ENCODE assay signal across 8 mouse cellular contexts in genomic region chr7:138940612-138941461, GRCm38 (mm10). TPM values are rescaled to one million over a fixed set of nuclear protein-coding genes. Genes with fewer than 3 reads are reported as not detected.
DNase-seq lines count a peak whose midpoint lies in the region; ATAC-seq and TF ChIP-seq lines count a peak whose summit lies in the region.

Gene Jakmip3, plus strand, starts transcription at chr7:138940730.

- DNase-seq in kidney, adult 11 months: no peak
- peak; percentile 71 for DNase-seq in cerebellum, adult 11 months
- DNase-seq in ovary, postnatal 14 days (ENCODE audit: low spot score): no peak

- H3K27me3 ChIP-seq in kidney, embryonic 14.5 days (ENCODE audit: control insufficient read depth, insufficient read depth, low read length): peaks cover 52% of the 10 kb centered on the region
- peaks cover 57% of the 10 kb centered on the region for H3K27me3 ChIP-seq in forebrain, embryonic 15.5 days
- H3K27me3 ChIP-seq in intestine, postnatal 0 days (replicated peaks; ENCODE audit: control insufficient read depth, insufficient read depth, low read length): peaks cover 38% of the 10 kb centered on the region
- peaks cover 45% of the 10 kb centered on the region for H3K27me3 ChIP-seq in stomach, embryonic 15.5 days (replicated peaks)

- H3K4me3 ChIP-seq in kidney, embryonic 14.5 days (ENCODE audit: low read length): peak within 1 kb of the TSS; percentile 43
- peak within 1 kb of the TSS; percentile 56 for H3K4me3 ChIP-seq in forebrain, embryonic 15.5 days
- peak within 1 kb of the TSS; percentile 30 for H3K4me3 ChIP-seq in intestine, postnatal 0 days (ENCODE audit: low read depth, low read length)
- H3K4me3 ChIP-seq in stomach, embryonic 15.5 days (replicated peaks): peak within 1 kb of the TSS; percentile 38

- H3K4me1 ChIP-seq in kidney, embryonic 14.5 days (ENCODE audit: control insufficient read depth, insufficient read depth, low read length): peaks cover 10% of the 10 kb centered on the region; the same call in 1 of the 2 replicates
- H3K4me1 ChIP-seq in forebrain, embryonic 15.5 days: peaks cover 14% of the 10 kb centered on the region; the same call in 1 of the 2 replicates
- H3K4me1 ChIP-seq in intestine, postnatal 0 days (replicated peaks; ENCODE audit: control insufficient read depth, insufficient read depth, low read length): no peaks in the 10 kb centered on the region
- H3K4me1 ChIP-seq in stomach, embryonic 15.5 days: peaks cover 6% of the 10 kb centered on the region; the same call in 1 of the 2 replicates

- peak; percentile 46; the same call in 1 of the 2 replicates for ATAC-seq in kidney, embryonic 14.5 days (ENCODE audit: low FRiP score, low TSS enrichment)
- peak; percentile 62 for ATAC-seq in forebrain, embryonic 15.5 days (replicated peaks)
- ATAC-seq in intestine, postnatal 0 days: no peak
- peak; percentile 31; the same call in 1 of the 2 replicates for ATAC-seq in megakaryocyte progenitor cell, adult 5-6 weeks (replicated peaks; ENCODE audit: poor library complexity)
- no peak for ATAC-seq in stomach, embryonic 15.5 days (ENCODE audit: insufficient read depth, low FRiP score, low read depth)

- no peaks in the 10 kb centered on the region for H3K36me3 ChIP-seq in kidney, embryonic 14.5 days (ENCODE audit: control insufficient read depth, insufficient read depth, low read length)
- no peaks in the 10 kb centered on the region for H3K36me3 ChIP-seq in forebrain, embryonic 15.5 days
- H3K36me3 ChIP-seq in intestine, postnatal 0 days (ENCODE audit: control insufficient read depth, insufficient read depth): no peaks in the 10 kb centered on the region
- no peaks in the 10 kb centered on the region for H3K36me3 ChIP-seq in stomach, embryonic 15.5 days

- 1% methylated on average over 78 of the region's 78 CpGs for WGBS in kidney, embryonic 14.5 days
- under 1% methylated on average over 78 of the region's 78 CpGs for WGBS in forebrain, embryonic 15.5 days
- under 1% methylated on average over 78 of the region's 78 CpGs for WGBS in intestine, postnatal 0 days
- WGBS in stomach, embryonic 15.5 days: under 1% methylated on average over 78 of the region's 78 CpGs

- H3K9me3 ChIP-seq in kidney, embryonic 14.5 days (ENCODE audit: control insufficient read depth, low read length): no peaks in the 10 kb centered on the region
- H3K9me3 ChIP-seq in forebrain, embryonic 15.5 days: no peaks in the 10 kb centered on the region
- H3K9me3 ChIP-seq in intestine, postnatal 0 days (ENCODE audit: control insufficient read depth): no peaks in the 10 kb centered on the region
- no peaks in the 10 kb centered on the region for H3K9me3 ChIP-seq in stomach, embryonic 15.5 days

- H3K9ac ChIP-seq in kidney, embryonic 14.5 days (ENCODE audit: low read depth, low read length): peak within 1 kb of the TSS; percentile 18; the same call in 1 of the 2 replicates
- H3K9ac ChIP-seq in forebrain, embryonic 15.5 days (replicated peaks): peak within 1 kb of the TSS; percentile 61
- H3K9ac ChIP-seq in intestine, postnatal 0 days (ENCODE audit: low read depth, low read length): no peak within 1 kb of the TSS
- no peak within 1 kb of the TSS for H3K9ac ChIP-seq in stomach, embryonic 15.5 days

- no peak within 1 kb of the TSS for H3K27ac ChIP-seq in kidney, embryonic 14.5 days (ENCODE audit: low read depth, low read length)
- peak within 1 kb of the TSS; percentile 52; the same call in 1 of the 2 replicates for H3K27ac ChIP-seq in forebrain, embryonic 15.5 days (replicated peaks)
- H3K27ac ChIP-seq in intestine, postnatal 0 days (ENCODE audit: low read depth, low read length): no peak within 1 kb of the TSS
- H3K27ac ChIP-seq in stomach, embryonic 15.5 days: no peak within 1 kb of the TSS

- peak within 1 kb of the TSS; percentile 84 for H3K4me2 ChIP-seq in kidney, embryonic 14.5 days (replicated peaks; ENCODE audit: low read depth, low read length)
- H3K4me2 ChIP-seq in forebrain, embryonic 15.5 days (replicated peaks): peak within 1 kb of the TSS; percentile 77
- H3K4me2 ChIP-seq in intestine, postnatal 0 days (replicated peaks; ENCODE audit: low read depth): peak within 1 kb of the TSS; percentile 52
- peak within 1 kb of the TSS; percentile 63 for H3K4me2 ChIP-seq in stomach, embryonic 15.5 days

- TF ChIP-seq CTCF in intestine, postnatal 0 days (IDR thresholded peaks at IDR 0.05; ENCODE audit: low read depth): no peak

RNA-seq across cellular contexts. Expression of gene Jakmip3, which starts in this region (rescaled TPM):
- polyA plus RNA-seq in kidney, embryonic 14.5 days (2014; fragmentation: Nextera tagmentation; extraction: Ambion mirVana): 0.14 and 0.42 TPM in 2 replicates
- polyA plus RNA-seq in forebrain, embryonic 15.5 days (2015; fragmentation: Nextera tagmentation; extraction: Ambion mirVana): 5.5 and 6.6 TPM in 2 replicates
- 0.14 and 0.16 TPM in 2 replicates for polyA plus RNA-seq in intestine, postnatal 0 days (2015; fragmentation: Nextera tagmentation; extraction: Ambion mirVana)
- not detected in 2 replicates for total RNA-seq in megakaryocyte progenitor cell, adult 5-6 weeks (2015)
- not detected in 2 replicates for total RNA-seq in megakaryocyte progenitor cell, adult 5-6 weeks (2017)
- 0.14 and 0.23 TPM in 2 replicates for polyA plus RNA-seq in stomach, embryonic 15.5 days (2015; fragmentation: Nextera tagmentation; extraction: Ambion mirVana)

Comparison
In these comparisons a context has a peak if more than half of its experiments do, and no peak if none do; other contexts are left out.
1. Peak in ATAC-seq, H3K4me3 ChIP-seq, H3K9ac ChIP-seq and H3K4me2 ChIP-seq in kidney, embryonic 14.5 days; RNA of the gene not detected or under 1 TPM.
2. Peak in ATAC-seq in megakaryocyte progenitor cell, adult 5-6 weeks; RNA of the gene not detected or under 1 TPM.